Mouse (Mus musculus): Measurements from ENCODE around the gene Selenbp2. TPM values are rescaled to one million over a fixed set of nuclear protein-coding genes. Genes with fewer than 3 reads are reported as not detected.

Gene Selenbp2
- not detected in 2 replicates for polyA plus RNA-seq (2021; fragmentation: Nextera tagmentation)
- long read RNA-seq, experiment 1, result 0 reads
- long read RNA-seq, experiment 2, result 0 reads

DNA sequence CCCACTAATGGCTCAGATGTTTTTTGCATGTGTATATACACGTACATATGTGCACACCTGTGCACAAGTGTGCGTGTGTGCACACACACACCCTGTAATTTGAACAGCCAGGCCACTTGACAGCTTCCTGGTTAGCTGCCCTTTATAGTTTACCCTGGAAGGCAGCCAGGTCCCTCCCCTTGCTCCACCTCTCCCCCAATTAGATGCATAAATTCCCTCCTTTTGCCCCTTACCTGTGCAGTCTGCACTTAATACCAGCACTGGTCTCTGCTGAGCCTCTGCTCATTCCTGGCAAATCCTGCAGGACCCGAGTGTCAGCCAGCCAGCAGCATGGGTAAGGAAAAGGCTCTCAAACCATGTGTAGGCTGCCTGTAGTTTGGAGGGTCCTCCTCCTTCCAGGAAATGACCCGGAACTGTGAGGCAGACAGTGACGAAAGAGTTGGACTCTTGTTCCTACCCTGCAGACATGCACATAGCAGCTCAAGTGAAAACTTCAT, at the start of gene Selenbp2:
TSS of gene Selenbp2 (plus strand) at position 228 of the 497 bp plus-strand sequence.

DNA sequence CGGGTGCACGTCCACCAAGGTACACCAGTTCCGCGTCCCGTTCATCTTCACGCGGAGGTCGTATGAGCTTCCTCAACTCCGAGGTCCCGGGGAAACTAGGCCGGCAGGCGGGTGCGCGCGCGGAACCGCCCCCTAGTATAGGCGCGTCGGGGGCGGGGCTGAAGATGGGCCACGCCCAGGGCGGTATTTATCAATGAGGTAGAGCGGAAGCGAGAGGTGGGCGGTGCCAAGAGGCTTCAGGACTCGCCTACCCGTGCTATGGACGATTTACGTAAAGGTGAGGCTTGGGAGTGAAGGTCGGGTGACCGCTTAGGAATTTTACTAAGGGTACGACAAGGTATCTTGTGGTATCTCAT, 34.6 kb upstream of the Selenbp2 start, which contains the start of gene Tuft1:
TSS of gene Tuft1 (minus strand) at position 133 of the 356 bp plus-strand sequence.

Other genes starting within 250 kb of the Selenbp2 start
- 0.20 and 0.23 TPM in 2 replicates for gene Oaz3, start 249.6 kb upstream of the Selenbp2 start, polyA plus RNA-seq (2021; fragmentation: Nextera tagmentation)
- 43.5 and 58.7 TPM in 2 replicates for gene Celf3, start 215.3 kb upstream of the Selenbp2 start, polyA plus RNA-seq (2021; fragmentation: Nextera tagmentation)
- gene Riiad1, start 213.2 kb upstream of the Selenbp2 start, polyA plus RNA-seq (2021; fragmentation: Nextera tagmentation), result 11.6 and 14.9 TPM in 2 replicates
- gene Snx27, start 110.8 kb upstream of the Selenbp2 start, polyA plus RNA-seq (2021; fragmentation: Nextera tagmentation), result 24.4 and 69.1 TPM in 2 replicates
- gene Gm10972, start 50.4 kb upstream of the Selenbp2 start, polyA plus RNA-seq (2021; fragmentation: Nextera tagmentation), result not detected in 2 replicates
- 0.64 and 1.0 TPM in 2 replicates for gene Tuft1, start 34.7 kb upstream of the Selenbp2 start, polyA plus RNA-seq (2021; fragmentation: Nextera tagmentation)
- 1.1 and 1.3 TPM in 2 replicates for gene Cgn, start 92.9 kb downstream of the Selenbp2 start, polyA plus RNA-seq (2021; fragmentation: Nextera tagmentation)
- 4.5 and 6.3 TPM in 2 replicates for gene Pogz, start 144.0 kb downstream of the Selenbp2 start, polyA plus RNA-seq (2021; fragmentation: Nextera tagmentation)
- gene Psmb4, start 193.4 kb downstream of the Selenbp2 start, polyA plus RNA-seq (2021; fragmentation: Nextera tagmentation), result 171 and 200 TPM in 2 replicates
- 28.8 and 31.0 TPM in 2 replicates for gene Selenbp1, start 239.5 kb downstream of the Selenbp2 start, polyA plus RNA-seq (2021; fragmentation: Nextera tagmentation)